Mouse (Mus musculus): Measurements from ENCODE around the gene Scaper.

Scaper gene

GRCm38 (mm10) chr9:55608701-55609531 is 329.0 kb downstream of the Scaper start:
- no peak for DNase-seq (ENCODE audit: low spot score in 2 of 2)

DNA sequence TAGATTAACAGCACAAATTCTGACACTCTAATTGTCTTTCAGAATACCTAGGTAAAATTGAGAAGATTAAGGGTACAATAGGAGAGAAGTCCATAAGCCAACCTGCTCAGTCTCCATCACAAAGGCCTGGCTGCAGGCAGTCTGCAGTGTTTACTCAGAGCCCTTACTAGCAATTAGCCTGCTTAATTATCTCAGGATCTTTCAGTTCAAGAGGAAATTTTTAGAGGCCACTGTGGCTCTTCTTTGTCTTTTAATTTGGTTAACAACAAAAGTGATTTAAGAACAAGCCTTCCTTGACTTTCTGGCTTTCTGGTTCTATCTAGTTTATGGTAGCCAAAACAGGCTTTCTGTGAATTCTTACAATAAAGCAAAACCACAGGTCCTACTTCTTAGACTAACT is 339.3 kb downstream of the Scaper start:
- DNase-seq (ENCODE audit: low spot score in 2 of 2), result no peak

GRCm38 (mm10) chr9:55586141-55586540 is 351.8 kb downstream of the Scaper start:
- DNase-seq (ENCODE audit: low spot score in 2 of 2), result no peak

DNA sequence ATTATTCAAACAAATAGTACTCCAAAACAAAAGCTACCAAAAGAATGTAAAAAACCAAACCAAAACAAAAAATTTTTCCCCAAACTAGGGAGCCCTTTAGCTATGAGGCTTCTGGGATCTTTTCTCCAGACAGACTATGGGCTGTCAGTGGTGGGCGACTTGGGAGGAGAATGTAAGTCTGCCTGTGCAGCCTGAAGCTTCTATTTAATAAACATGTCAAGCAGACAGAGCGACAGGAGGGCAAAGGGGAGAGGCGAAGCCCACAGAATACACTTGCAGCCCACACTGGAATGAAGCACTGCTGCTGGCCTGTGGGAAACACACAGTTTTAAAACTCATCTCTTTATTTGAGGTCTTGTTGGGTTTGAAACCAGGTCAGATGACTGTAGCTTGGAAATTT is 356.5 kb downstream of the Scaper start:
- DNase-seq (ENCODE audit: low spot score in 2 of 2), result no peak

GRCm38 (mm10) chr9:55576571-55576970 is 361.3 kb downstream of the Scaper start:
- no peak for DNase-seq (ENCODE audit: low spot score in 2 of 2)

DNA sequence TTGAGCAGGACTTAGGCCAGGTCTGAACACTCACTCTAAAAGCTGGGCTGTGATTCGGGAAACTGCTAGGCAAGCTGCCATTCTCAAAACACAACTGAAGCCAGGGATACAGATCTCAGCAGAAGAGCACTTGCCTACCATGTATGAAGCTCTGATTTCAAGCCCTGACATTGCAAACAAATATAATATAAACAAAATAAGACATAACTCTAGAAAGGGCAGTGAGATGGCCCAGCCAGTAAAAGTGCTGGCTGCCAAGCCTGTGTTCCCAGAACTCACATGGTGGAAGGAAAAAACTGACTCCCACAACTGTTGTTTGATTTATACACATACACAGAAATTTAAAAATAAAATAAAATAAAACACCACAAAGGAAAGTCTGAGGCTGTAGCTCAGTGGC is 366.8 kb downstream of the Scaper start:
- no peak for DNase-seq (ENCODE audit: low spot score in 2 of 2)

DNA sequence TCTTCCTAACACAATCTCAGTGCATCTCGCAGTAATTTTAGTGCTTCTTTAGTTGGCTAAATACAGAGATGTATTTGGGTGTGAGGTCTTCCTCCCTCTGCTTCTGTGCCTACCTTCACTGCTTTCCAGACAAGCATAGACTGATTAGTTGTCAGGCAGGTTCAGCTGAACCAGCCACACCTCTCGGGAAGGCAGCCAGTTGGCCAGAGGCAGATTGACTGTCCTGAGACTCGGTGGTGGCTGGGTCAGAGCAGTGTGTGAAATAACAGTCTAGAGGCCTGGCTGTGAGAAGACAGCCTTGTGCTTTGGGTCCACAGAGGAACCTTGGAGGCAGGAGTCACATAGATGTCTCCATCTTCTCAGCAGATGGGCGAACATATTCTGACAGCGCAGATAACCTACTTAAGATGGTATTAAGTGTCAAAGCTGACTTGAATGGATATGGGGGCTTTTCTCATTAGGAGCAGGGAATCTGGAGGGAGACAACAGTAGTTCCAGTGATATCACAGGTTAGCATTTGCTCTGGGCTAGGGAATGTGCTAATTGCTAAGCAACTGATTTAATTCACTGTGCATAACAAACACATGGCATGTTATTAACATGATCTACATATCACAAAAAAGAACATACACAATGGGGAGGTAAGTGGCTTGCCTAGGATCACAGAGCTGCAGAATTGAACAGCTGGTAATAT is 369.3 kb downstream of the Scaper start:
- DNase-seq (ENCODE audit: low spot score in 2 of 2), result no peak

- DNase-seq (ENCODE audit: low spot score in 2 of 2), result no peak
Observed at GRCm38 (mm10) chr9:55560960-55561359, 377.0 kb downstream of the Scaper start.

DNA sequence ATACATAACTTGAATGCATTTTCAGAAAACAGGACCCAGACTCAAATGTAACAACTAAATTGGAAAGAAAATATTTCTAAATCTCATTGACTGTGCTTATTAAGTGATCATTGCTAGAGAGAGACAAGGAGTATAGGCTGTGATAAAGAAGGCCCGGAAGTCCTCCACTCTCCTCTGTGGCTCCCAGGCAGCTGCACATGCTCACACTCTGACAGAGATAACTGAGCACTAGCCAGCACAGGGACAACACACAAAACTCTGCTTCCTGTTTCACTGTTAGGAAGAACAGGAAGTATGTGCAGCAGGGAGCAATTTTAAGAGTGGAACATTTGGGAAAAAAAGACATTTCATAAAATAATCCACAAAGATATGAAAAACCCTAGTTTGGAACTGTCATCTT is 382.9 kb downstream of the Scaper start:
- DNase-seq (ENCODE audit: low spot score in 2 of 2), result no peak

DNA sequence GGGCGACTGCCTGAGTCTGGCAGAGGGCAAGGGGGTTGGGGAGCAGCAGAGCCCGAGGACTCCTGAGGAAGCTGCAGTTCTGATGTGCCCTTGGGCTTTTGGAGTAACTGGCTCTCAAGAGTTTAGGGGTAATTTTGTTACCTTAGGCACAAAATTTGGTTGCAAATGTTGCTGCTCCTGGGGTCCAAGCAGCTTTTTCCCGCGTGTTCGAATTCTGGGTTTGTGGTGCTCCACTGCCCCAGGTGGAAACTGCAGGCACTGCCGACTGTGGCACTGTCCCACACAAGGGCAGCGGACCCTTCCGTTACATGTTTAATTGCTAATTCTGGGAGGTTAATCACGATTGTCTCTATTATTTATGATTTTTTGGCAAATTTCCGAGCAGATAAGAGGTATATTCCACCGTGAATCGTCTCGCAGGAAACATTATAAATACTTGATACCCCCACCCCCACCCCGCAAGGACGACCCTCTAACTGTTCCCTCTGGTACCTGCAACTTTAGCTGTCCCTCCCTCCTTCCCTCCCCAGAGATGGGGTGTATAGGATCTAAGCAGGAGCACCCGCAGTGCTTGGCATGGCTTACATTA is 388.5 kb downstream of the Scaper start:
- no peak for DNase-seq (ENCODE audit: low spot score in 2 of 2)

DNA sequence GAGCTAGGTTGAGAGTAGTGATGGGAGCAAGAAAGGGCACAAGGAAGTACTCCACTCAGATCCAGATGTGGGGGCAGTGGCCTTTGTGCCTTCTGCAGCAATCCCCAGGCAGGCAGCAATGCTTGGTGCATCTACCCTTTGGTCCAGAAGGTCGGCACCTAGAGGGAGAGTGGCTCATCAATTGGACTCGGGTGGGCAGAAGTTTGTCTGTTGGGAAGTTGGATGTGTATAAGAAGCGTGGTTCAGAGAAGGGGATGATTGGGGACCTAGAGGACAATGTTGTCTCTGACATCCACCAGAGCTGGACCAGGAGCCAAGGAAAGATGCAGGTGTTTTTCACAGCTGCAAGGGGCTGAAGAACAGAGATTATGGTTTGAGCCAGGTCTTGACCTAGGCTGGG is 389.0 kb downstream of the Scaper start:
- DNase-seq (ENCODE audit: low spot score in 2 of 2), result no peak

GRCm38 (mm10) chr9:55546176-55547010 is 391.5 kb downstream of the Scaper start:
- peak; percentile 34 to 71 for DNase-seq (ENCODE audit: low spot score in 2 of 2)

GRCm38 (mm10) chr9:55545556-55546175 is 392.3 kb downstream of the Scaper start:
- DNase-seq (ENCODE audit: low spot score in 2 of 2), result peak in 1 of 2 experiments; percentile 62

GRCm38 (mm10) chr9:55544861-55545555 is 392.9 kb downstream of the Scaper start:
- DNase-seq (ENCODE audit: low spot score in 2 of 2), result peak in 1 of 2 experiments; percentile 64

DNA sequence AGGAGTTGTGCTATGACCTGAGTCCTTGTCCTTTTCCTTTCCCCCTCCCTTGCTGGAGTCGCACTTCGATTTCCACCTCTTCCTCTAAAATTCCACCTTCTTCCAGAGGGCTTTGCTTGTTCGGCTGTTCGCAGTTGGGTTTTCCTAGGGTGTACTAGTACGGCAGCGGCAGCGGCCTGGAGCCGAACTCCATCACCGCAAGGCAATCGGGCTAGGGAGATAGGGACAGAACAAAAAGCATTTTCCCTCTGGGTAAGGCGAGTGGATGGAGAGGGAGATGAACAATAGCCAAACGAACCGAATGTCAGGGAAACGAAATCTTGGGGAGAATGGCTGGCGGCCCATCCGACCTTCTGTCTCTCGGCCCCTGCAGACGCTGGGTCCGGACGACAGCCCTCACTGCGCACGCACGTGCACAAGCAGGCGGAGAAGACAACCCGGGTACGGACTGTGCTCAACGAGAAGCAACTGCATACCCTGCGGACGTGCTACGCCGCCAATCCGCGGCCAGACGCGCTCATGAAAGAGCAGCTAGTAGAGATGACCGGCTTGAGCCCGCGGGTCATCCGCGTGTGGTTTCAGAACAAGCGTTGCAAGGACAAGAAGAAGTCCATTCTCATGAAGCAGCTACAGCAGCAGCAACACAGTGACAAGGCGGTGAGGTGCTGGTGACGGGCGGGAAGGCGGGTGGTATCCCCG is 394.1 kb downstream of the Scaper start:
- DNase-seq (ENCODE audit: low spot score in 2 of 2), result peak in 1 of 2 experiments; percentile 65

DNA sequence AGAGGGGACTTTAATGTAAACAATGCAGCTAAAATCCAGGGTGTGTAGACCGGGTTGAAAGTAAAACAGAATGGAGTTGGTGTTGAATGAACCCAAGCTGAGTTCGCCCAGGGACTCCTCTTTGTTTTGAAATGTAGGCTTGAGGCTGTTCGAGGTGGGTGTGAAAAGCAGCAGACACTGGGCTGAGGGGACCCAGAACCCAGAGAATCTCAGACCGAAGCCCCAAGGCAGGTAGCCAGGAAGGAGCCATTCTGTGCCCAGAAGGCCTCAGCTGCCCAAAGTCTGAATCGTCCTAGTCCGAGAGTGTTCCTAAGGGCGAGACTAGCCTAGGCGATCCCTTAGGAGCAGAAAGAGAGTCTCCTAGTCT is 394.6 kb downstream of the Scaper start:
- no peak for DNase-seq (ENCODE audit: low spot score in 2 of 2)

DNA sequence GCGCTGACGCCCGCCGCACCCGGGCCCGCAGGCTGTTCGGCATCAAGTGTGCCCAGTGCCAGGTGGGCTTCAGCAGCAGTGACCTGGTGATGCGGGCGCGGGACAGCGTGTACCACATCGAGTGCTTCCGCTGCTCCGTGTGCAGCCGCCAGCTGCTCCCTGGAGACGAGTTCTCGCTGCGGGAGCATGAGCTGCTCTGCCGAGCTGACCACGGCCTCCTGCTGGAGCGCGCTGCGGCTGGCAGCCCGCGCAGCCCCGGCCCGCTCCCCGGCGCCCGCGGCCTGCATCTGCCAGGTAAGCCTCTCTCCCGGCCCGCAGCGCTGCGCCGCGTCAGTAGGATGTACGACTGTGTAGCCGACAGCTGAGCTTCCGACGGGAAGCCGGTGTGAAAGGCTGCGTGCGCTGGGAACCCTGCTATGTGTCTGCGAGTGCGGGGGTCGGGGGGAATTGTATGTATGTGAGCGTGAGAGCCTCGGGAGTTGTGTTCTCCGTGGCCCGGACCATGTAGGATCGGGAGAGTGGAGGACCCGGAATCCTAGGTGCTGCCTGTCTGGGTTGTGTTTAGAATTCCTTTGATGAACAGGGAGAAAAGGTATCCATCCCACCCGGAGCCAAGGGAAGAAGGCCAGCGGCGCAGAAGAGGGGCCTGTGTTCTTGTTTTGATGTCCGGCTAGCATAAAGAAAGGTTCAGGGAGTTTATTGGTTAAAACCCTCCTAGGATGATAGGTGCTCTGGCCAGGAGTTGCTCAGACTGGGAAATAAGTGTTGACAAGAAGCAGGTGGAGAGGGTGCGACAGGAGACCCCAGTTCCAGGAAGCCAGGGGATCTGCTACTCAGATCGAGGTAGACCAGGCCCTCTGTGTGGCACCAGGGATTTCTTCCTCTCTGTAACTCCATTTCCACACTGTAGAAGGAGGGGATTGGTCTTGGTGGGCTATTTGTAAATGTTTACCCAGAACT is 395.3 kb downstream of the Scaper start:
- DNase-seq (ENCODE audit: low spot score in 2 of 2), result peak in 1 of 2 experiments; percentile 66

DNA sequence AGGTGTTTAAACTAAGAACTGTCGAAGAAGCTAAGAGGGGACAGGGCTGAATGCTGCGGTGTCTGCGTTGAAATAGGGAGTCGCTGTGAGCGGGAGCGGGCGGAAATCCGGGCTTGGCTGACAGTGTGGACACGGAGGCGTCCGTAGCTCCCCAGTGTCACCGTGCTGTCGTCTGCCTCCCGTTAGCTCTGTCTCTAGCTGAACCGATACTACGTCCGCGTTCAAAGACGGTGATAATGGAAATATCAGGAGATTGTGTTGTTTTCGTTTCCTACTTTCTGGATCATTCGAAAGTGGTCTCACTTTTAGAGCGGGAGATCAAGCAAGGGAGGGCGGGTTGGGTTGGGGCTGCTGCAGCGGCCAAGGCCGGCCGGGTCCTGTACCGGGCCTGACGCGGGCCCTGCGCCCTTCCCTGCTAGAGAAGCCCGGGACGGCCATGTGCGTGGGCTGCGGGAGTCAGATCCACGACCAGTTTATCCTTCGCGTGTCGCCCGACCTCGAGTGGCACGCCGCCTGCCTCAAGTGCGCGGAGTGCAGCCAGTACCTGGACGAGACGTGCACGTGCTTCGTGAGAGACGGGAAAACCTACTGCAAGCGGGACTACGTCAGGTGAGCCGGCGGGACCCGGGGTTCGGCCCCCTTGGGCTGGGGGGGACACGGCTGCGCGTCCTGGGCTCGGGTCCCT is 396.1 kb downstream of the Scaper start:
- DNase-seq (ENCODE audit: low spot score in 2 of 2), result peak in 1 of 2 experiments; percentile 65
